Mouse (Mus musculus): ENCODE measurements at regions not wholly inside any gene's neighbourhood (a gene's known extent, or its start where the extent isn't known, plus 50 kb on each side); places are given as distances from the start of the nearest gene placed in this dataset.

GRCm38 (mm10) chr10:118761101-118761868 is 108.7 kb downstream of the Dyrk2 start:
- H3K4me1 ChIP-seq, result no peaks in the 10 kb centered on the region
- no peak for ATAC-seq (ENCODE audit: low FRiP score, low read depth)
- no peaks in the 10 kb centered on the region for H3K36me3 ChIP-seq
- no peaks in the 10 kb centered on the region for H3K9me3 ChIP-seq
- H3K4me3 ChIP-seq, result no peak overlapping the region
- 82% methylated on average over 10 of the region's 10 CpGs for WGBS
- H3K27me3 ChIP-seq (replicated peaks), result no peaks in the 10 kb centered on the region
- no peak overlapping the region for H3K9ac ChIP-seq
- no peak overlapping the region for H3K4me2 ChIP-seq (replicated peaks)
- H3K27ac ChIP-seq, result no peak overlapping the region

- Histone ChIP-seq H3K27ac (no peak overlapping the region), H3K4me2 (replicated peaks) (no peak overlapping the region), H3K9ac (no peak overlapping the region), H3K36me3 (no peaks in the 10 kb centered on the region), H3K4me3 (no peak overlapping the region), H3K9me3 (no peaks in the 10 kb centered on the region), H3K4me1 (no peaks in the 10 kb centered on the region), H3K27me3 (replicated peaks) (no peaks in the 10 kb centered on the region)
- no peak for ATAC-seq (ENCODE audit: low FRiP score, low read depth)
- 92% methylated on average over 9 of the region's 9 CpGs for WGBS
Observed at GRCm38 (mm10) chr10:118765051-118765450, 105.0 kb downstream of the Dyrk2 start.

GRCm38 (mm10) chr10:118765544-118766441 is 104.2 kb downstream of the Dyrk2 start:
- no peak overlapping the region for H3K27ac ChIP-seq
- no peak overlapping the region for H3K9ac ChIP-seq
- no peaks in the 10 kb centered on the region for H3K27me3 ChIP-seq (replicated peaks)
- no peak for ATAC-seq (ENCODE audit: low FRiP score, low read depth)
- H3K36me3 ChIP-seq, result no peaks in the 10 kb centered on the region
- H3K4me2 ChIP-seq (replicated peaks), result no peak overlapping the region
- H3K4me3 ChIP-seq, result no peak overlapping the region
- WGBS, result 69% methylated on average over 14 of the region's 14 CpGs
- no peaks in the 10 kb centered on the region for H3K9me3 ChIP-seq
- no peaks in the 10 kb centered on the region for H3K4me1 ChIP-seq

GRCm38 (mm10) chr10:118766826-118767225 is 103.2 kb downstream of the Dyrk2 start:
- WGBS, result 84% methylated on average over 7 of the region's 7 CpGs
- H3K27ac ChIP-seq, result no peak overlapping the region

GRCm38 (mm10) chr10:118769751-118770150 is 100.3 kb downstream of the Dyrk2 start:
- Histone ChIP-seq H3K4me2 (replicated peaks) (no peak overlapping the region), H3K27me3 (replicated peaks) (no peaks in the 10 kb centered on the region), H3K36me3 (no peaks in the 10 kb centered on the region), H3K9ac (no peak overlapping the region), H3K9me3 (no peaks in the 10 kb centered on the region), H3K4me1 (no peaks in the 10 kb centered on the region), H3K4me3 (no peak overlapping the region), H3K27ac (no peak overlapping the region)
- 88% methylated on average over 4 of the region's 4 CpGs for WGBS
- ATAC-seq (ENCODE audit: low FRiP score, low read depth), result no peak

More at GRCm38 (mm10) chr10:118766826-118767225, 103.2 kb downstream of the Dyrk2 start:
- H3K9ac ChIP-seq, result no peak overlapping the region
- ATAC-seq (ENCODE audit: low FRiP score, low read depth), result no peak
- H3K9me3 ChIP-seq, result no peaks in the 10 kb centered on the region
- no peaks in the 10 kb centered on the region for H3K27me3 ChIP-seq (replicated peaks)
- no peaks in the 10 kb centered on the region for H3K36me3 ChIP-seq
- H3K4me2 ChIP-seq (replicated peaks), result no peak overlapping the region
- no peak overlapping the region for H3K4me3 ChIP-seq
- H3K4me1 ChIP-seq, result no peaks in the 10 kb centered on the region

GRCm38 (mm10) chr10:118778656-118779055 is 91.4 kb downstream of the Dyrk2 start:
- Histone ChIP-seq H3K4me3 (no peak overlapping the region), H3K27ac (no peak overlapping the region), H3K36me3 (no peaks in the 10 kb centered on the region), H3K27me3 (replicated peaks) (no peaks in the 10 kb centered on the region), H3K9ac (no peak overlapping the region), H3K4me1 (peaks cover 4% of the 10 kb centered on the region; the same call in 1 of the 2 replicates), H3K4me2 (replicated peaks) (no peak overlapping the region), H3K9me3 (no peaks in the 10 kb centered on the region)
- no peak for ATAC-seq (ENCODE audit: low FRiP score, low read depth)
- 96% methylated on average over 10 of the region's 10 CpGs for WGBS

- Histone ChIP-seq H3K27ac (no peak overlapping the region), H3K9ac (no peak overlapping the region), H3K4me3 (no peak overlapping the region), H3K27me3 (replicated peaks) (no peaks in the 10 kb centered on the region), H3K9me3 (no peaks in the 10 kb centered on the region), H3K4me2 (replicated peaks) (no peak overlapping the region), H3K4me1 (peaks cover 4% of the 10 kb centered on the region; the same call in 1 of the 2 replicates), H3K36me3 (no peaks in the 10 kb centered on the region)
- 92% methylated on average over 10 of the region's 10 CpGs for whole genome bisulfite sequencing
- ATAC-seq (ENCODE audit: low FRiP score, low read depth), result no peak
Observed at GRCm38 (mm10) chr10:118780831-118781569, 89.0 kb downstream of the Dyrk2 start.

- Histone ChIP-seq H3K4me2 (replicated peaks) (no peak overlapping the region), H3K9me3 (no peaks in the 10 kb centered on the region)
- WGBS, result 76% methylated on average over 10 of the region's 10 CpGs
Observed at GRCm38 (mm10) chr10:118781811-118782232, 88.2 kb downstream of the Dyrk2 start.

GRCm38 (mm10) chr10:118782646-118783045 is 87.4 kb downstream of the Dyrk2 start:
- no peaks in the 10 kb centered on the region for H3K9me3 ChIP-seq
- peaks cover 4% of the 10 kb centered on the region; the same call in 1 of the 2 replicates for H3K4me1 ChIP-seq
- ATAC-seq (ENCODE audit: low FRiP score, low read depth), result no peak
- no peak overlapping the region for H3K27ac ChIP-seq
- no peak overlapping the region for H3K4me3 ChIP-seq
- H3K4me2 ChIP-seq (replicated peaks), result no peak overlapping the region
- H3K9ac ChIP-seq, result no peak overlapping the region
- H3K27me3 ChIP-seq (replicated peaks), result no peaks in the 10 kb centered on the region
- WGBS, result 75% methylated on average over 6 of the region's 6 CpGs
- no peaks in the 10 kb centered on the region for H3K36me3 ChIP-seq

More at GRCm38 (mm10) chr10:118781811-118782232, 88.2 kb downstream of the Dyrk2 start:
- H3K4me3 ChIP-seq, result no peak overlapping the region
- ATAC-seq (ENCODE audit: low FRiP score, low read depth), result no peak
- H3K36me3 ChIP-seq, result no peaks in the 10 kb centered on the region
- H3K27ac ChIP-seq, result no peak overlapping the region
- H3K4me1 ChIP-seq, result peaks cover 4% of the 10 kb centered on the region; the same call in 1 of the 2 replicates
- no peaks in the 10 kb centered on the region for H3K27me3 ChIP-seq (replicated peaks)
- no peak overlapping the region for H3K9ac ChIP-seq

- 88% methylated on average over 8 of the region's 8 CpGs for WGBS
- H3K9me3 ChIP-seq, result no peaks in the 10 kb centered on the region
- H3K36me3 ChIP-seq, result no peaks in the 10 kb centered on the region
- no peaks in the 10 kb centered on the region for H3K27me3 ChIP-seq (replicated peaks)
- no peak overlapping the region for H3K9ac ChIP-seq
- H3K4me3 ChIP-seq, result no peak overlapping the region
- H3K4me2 ChIP-seq (replicated peaks), result no peak overlapping the region
- H3K4me1 ChIP-seq, result no peaks in the 10 kb centered on the region
- H3K27ac ChIP-seq, result no peak overlapping the region
- ATAC-seq (ENCODE audit: low FRiP score, low read depth), result no peak
Observed at GRCm38 (mm10) chr10:118787280-118787690, 82.7 kb downstream of the Dyrk2 start.

GRCm38 (mm10) chr10:118792352-118793100 is 77.5 kb downstream of the Dyrk2 start:
- no peaks in the 10 kb centered on the region for H3K36me3 ChIP-seq
- no peaks in the 10 kb centered on the region for H3K27me3 ChIP-seq (replicated peaks)
- no peaks in the 10 kb centered on the region for H3K4me1 ChIP-seq
- H3K4me2 ChIP-seq (replicated peaks), result no peak overlapping the region
- ATAC-seq (ENCODE audit: low FRiP score, low read depth), result no peak
- H3K9me3 ChIP-seq, result no peaks in the 10 kb centered on the region
- H3K4me3 ChIP-seq, result no peak overlapping the region
- no peak overlapping the region for H3K9ac ChIP-seq
- no peak overlapping the region for H3K27ac ChIP-seq
- WGBS, result 84% methylated on average over 15 of the region's 15 CpGs

All from neural tube, embryonic 12.5 days (tissue).